Mouse (Mus musculus) small intestine, adult 2 months (tissue): ENCODE results near the gene Nt5dc3.

Source experiments
- CTCF ChIP-seq: fragments of 200-500 bp; IDR thresholded peaks from 2 replicates; pipeline ENCODE4 v1.5.1; 2012; ENCODE audit warnings: low read depth, mild to moderate bottlenecking, control low read depth, inconsistent platforms, low read length, moderate library complexity, mixed read lengths; ENCODE audit not compliant: insufficient replicate concordance, insufficient read length; ENCODE audit errors: extremely low read depth
- POLR2A ChIP-seq: fragments of 200-500 bp; IDR thresholded peaks from 2 replicates; pipeline ENCODE4 v1.6.1; 2012; ENCODE audit warnings: low read depth, mild to moderate bottlenecking, control low read depth, inconsistent platforms, low read length, moderate library complexity

DNA sequence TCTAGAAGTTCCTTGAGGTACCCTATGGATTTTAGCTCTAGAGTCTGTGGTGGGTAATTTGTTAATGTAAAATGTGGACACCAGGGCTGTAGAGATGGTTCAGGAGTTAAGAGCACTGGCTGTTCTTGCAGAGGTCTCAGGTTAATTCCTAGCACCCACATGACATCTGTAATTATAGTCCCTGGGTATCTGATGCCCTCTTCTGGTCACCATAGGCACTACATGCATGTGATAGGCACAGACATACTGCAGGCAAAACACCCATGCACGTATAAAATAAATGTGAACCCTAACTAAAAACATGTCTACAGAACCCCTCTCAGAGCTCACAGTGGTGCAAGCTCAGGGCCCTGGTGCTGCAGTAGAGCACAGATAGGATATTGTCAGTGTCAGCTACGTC is 50.7 kb downstream of the Nt5dc3 start:
- TF ChIP-seq POLR2A (no peak), CTCF (no peak)
